Mouse (Mus musculus) forebrain, embryonic 12.5 days (tissue): ENCODE measurements around the gene Rbm34. TPM values are rescaled to one million over a fixed set of nuclear protein-coding genes. Genes with fewer than 3 reads are reported as not detected.
"Not testable (repeated sequence)": the region's sequence is repeated elsewhere in the genome, so short reads cannot be mapped to it uniquely, and the experiment has no call there.

ENCODE experiments used
- ATAC-seq: fragments of 200-750 bp; cut with Nextera tagmentation; 2 replicates; pipeline ENCODE4 v1.8.0; 2017; ENCODE audit warnings: moderate TSS enrichment; ENCODE audit not compliant: low FRiP score
- H3K27ac ChIP-seq: fragments of 300-500 bp; sonication (generic); 2 replicates; pipeline ENCODE4 v1.5.1; 2016; ENCODE audit warnings: mild to moderate bottlenecking
- H3K27me3 ChIP-seq: fragments of 300-500 bp; sonication (generic); 2 replicates; pipeline ENCODE4 v1.6.1; 2016; ENCODE audit warnings: mild to moderate bottlenecking
- H3K36me3 ChIP-seq: fragments of 300-500 bp; sonication (generic); replicated peaks from 2 replicates; pipeline ENCODE4 v1.6.1; 2016; ENCODE audit warnings: mild to moderate bottlenecking
- H3K4me1 ChIP-seq: fragments of 300-500 bp; sonication (generic); 2 replicates; pipeline ENCODE4 v1.6.1; 2016
- H3K4me2 ChIP-seq: fragments of 300-500 bp; sonication (generic); 2 replicates; pipeline ENCODE4 v1.6.1; 2016; ENCODE audit warnings: mild to moderate bottlenecking, moderate library complexity
- H3K4me3 ChIP-seq: fragments of 300-500 bp; sonication (generic); replicated peaks from 2 replicates; pipeline ENCODE4 v1.5.1; 2016; ENCODE audit warnings: mild to moderate bottlenecking
- H3K9ac ChIP-seq: fragments of 300-500 bp; sonication (generic); 2 replicates; pipeline ENCODE4 v1.6.1; 2016; ENCODE audit warnings: mild to moderate bottlenecking
- H3K9me3 ChIP-seq: fragments of 300-500 bp; sonication (generic); 2 replicates; pipeline ENCODE4 v1.6.1; 2016
- WGBS: fragments of 180-500 bp; shearing (Covaris S2); methylation state at CpG from one replicate; pipeline ENCODE4 v1.1.7; 2016; 5-methylcytosine and 5-hydroxymethylcytosine counted together
- polyA plus RNA-seq: library from polyadenylated mRNA; unstranded; fragments of >200 nt; fragmentation: Nextera tagmentation; extraction: Ambion mirVana; gene quantifications from 2 replicates; pipeline ENCODE4 v1.2.1, GENCODE M21; 2016

The Rbm34 gene
- polyA plus RNA-seq, 1 experiment from 2014 or later: 33.0 TPM

GRCm38 (mm10) chr8:126914107-126914490 lies 56.8 kb downstream of the Rbm34 start:
- ATAC-seq, H3K4me2 ChIP-seq, H3K9me3 ChIP-seq, H3K27me3 ChIP-seq, H3K27ac ChIP-seq, H3K9ac ChIP-seq, H3K36me3 ChIP-seq, H3K4me3 ChIP-seq: not testable (repeated sequence)
- H3K4me1 ChIP-seq: peaks cover 15% of the 10 kb centered on the region
- 73% methylated on average over 10 of the region's 10 CpGs for WGBS

DNA sequence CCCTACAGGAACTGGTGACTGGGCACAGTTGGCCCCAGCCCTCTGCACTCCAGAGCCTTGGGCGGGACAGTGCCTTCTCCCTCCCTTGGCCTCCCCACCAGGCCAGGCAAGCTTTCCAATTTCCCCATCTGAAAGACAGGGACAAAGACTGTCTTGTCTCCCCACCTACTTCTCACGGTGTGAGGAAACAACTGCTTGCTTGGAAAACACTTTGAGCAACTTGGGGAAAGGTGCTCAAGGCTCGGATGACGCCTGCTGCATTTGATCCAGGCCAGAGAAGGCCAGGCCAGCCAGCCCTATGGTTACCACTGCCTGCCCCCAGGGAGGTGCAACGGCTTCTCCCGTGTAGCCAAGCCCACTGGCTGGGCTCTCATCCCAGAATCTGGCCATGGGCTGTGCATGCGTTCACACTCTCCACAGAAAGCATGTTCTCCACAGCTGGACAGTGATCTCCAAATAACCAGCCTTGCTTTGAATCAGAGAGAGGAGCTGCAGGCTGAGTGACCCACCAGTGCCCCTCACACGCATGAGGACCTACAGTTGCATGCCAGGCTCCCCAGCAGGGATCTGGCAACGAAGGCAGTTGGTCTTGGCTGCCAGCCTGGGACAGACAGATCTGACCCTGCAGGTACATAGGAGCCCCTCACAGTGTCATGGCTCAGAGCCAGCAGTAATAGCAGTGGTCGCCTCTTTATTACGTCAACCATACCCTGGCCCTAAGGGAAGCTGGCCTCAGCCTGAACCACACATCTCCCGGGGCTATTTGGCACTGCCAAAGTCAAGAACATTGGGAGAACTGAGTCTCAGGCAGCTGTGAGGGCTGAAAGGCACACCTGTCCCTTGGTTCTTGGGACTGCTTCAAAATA lies 57.4 kb downstream of the Rbm34 start:
- H3K27me3 ChIP-seq: no peaks in the 10 kb centered on the region
- H3K36me3 ChIP-seq: no peaks in the 10 kb centered on the region
- no peak overlapping the region for H3K4me3 ChIP-seq
- no peak overlapping the region for H3K27ac ChIP-seq
- H3K9ac ChIP-seq: no peak overlapping the region
- 63% methylated on average over 12 of the region's 12 CpGs for WGBS
- no peaks in the 10 kb centered on the region for H3K9me3 ChIP-seq
- H3K4me1 ChIP-seq: peaks cover 14% of the 10 kb centered on the region
- no peak for ATAC-seq
- H3K4me2 ChIP-seq: no peak overlapping the region

DNA sequence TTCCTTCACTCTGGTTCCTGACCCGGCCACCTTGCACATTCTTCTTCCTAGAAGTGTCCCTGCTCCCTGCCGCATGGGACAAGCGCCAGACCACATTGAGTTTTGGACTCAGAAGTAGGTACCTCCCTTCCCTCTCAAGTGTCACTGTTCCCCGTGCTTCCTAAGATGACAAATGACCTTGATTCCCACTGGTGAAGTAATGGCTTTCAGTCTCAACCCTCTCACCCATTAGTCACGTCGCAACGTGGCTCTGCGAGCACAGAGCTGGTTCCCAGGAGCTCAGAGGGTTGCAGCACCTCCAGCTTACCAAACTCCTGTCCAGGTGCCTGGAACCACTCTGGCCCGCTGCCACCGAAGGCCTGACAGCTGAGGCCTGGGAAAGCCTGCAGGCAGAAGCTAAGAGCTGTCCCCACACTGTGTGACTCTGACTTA lies 61.5 kb downstream of the Rbm34 start:
- no peak for ATAC-seq
- Histone ChIP-seq H3K36me3 (no peaks in the 10 kb centered on the region), H3K4me2 (no peak overlapping the region), H3K9ac (no peak overlapping the region), H3K4me3 (no peak overlapping the region), H3K4me1 (peaks cover 9% of the 10 kb centered on the region), H3K9me3 (no peaks in the 10 kb centered on the region), H3K27ac (no peak overlapping the region), H3K27me3 (no peaks in the 10 kb centered on the region)
- 83% methylated on average over 10 of the region's 10 CpGs for WGBS

GRCm38 (mm10) chr8:126908805-126909204 lies 62.1 kb downstream of the Rbm34 start:
- ATAC-seq: no peak
- no peaks in the 10 kb centered on the region for H3K27me3 ChIP-seq
- 82% methylated on average over 6 of the region's 6 CpGs for WGBS
- no peaks in the 10 kb centered on the region for H3K36me3 ChIP-seq
- no peak overlapping the region for H3K4me3 ChIP-seq
- no peaks in the 10 kb centered on the region for H3K9me3 ChIP-seq
- no peak overlapping the region for H3K27ac ChIP-seq
- no peak overlapping the region for H3K9ac ChIP-seq
- H3K4me2 ChIP-seq: no peak overlapping the region
- H3K4me1 ChIP-seq: peaks cover 6% of the 10 kb centered on the region

DNA sequence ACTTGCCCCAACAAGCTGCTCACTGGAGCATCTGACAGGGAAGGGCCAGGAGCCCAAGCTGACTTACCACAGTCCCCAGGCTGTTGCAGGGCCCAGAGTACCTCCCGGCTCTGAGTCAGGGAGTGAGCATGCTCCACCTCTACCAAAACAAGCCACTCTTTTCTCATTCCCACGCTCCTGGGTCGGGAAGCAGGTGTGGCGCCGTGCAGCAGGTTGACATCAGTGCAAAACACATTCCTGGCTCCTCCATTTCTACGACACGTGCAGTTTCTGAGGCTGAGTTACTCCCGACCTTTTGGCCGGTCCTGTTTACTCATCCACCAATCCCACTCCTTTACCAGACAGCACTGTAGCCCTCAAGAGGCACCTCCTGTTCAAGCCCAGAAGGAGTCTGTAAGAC lies 62.9 kb downstream of the Rbm34 start:
- Histone ChIP-seq H3K4me3 (no peak overlapping the region), H3K4me2 (no peak overlapping the region), H3K36me3 (no peaks in the 10 kb centered on the region), H3K4me1 (no peaks in the 10 kb centered on the region), H3K27me3 (no peaks in the 10 kb centered on the region), H3K27ac (no peak overlapping the region), H3K9ac (no peak overlapping the region), H3K9me3 (no peaks in the 10 kb centered on the region)
- 90% methylated on average over 9 of the region's 9 CpGs for WGBS
- ATAC-seq: no peak

GRCm38 (mm10) chr8:126907374-126907773 lies 63.5 kb downstream of the Rbm34 start:
- Histone ChIP-seq H3K27ac (no peak overlapping the region), H3K4me3 (no peak overlapping the region), H3K36me3 (no peaks in the 10 kb centered on the region), H3K4me2 (no peak overlapping the region), H3K27me3 (no peaks in the 10 kb centered on the region), H3K4me1 (no peaks in the 10 kb centered on the region), H3K9ac (no peak overlapping the region), H3K9me3 (no peaks in the 10 kb centered on the region)
- WGBS: 84% methylated on average over 3 of the region's 3 CpGs
- no peak for ATAC-seq

GRCm38 (mm10) chr8:126905387-126905786 lies 65.5 kb downstream of the Rbm34 start:
- no peaks in the 10 kb centered on the region for H3K27me3 ChIP-seq
- ATAC-seq: no peak
- no peaks in the 10 kb centered on the region for H3K4me1 ChIP-seq
- H3K36me3 ChIP-seq: no peaks in the 10 kb centered on the region
- no peak overlapping the region for H3K4me2 ChIP-seq
- no peaks in the 10 kb centered on the region for H3K9me3 ChIP-seq
- no peak overlapping the region for H3K9ac ChIP-seq
- no peak overlapping the region for H3K4me3 ChIP-seq
- no peak overlapping the region for H3K27ac ChIP-seq
- WGBS: 92% methylated on average over 3 of the region's 3 CpGs

- Histone ChIP-seq H3K4me2 (no peak overlapping the region), H3K9ac (no peak overlapping the region), H3K36me3 (no peaks in the 10 kb centered on the region), H3K27me3 (no peaks in the 10 kb centered on the region), H3K4me3 (no peak overlapping the region), H3K9me3 (no peaks in the 10 kb centered on the region), H3K4me1 (no peaks in the 10 kb centered on the region), H3K27ac (no peak overlapping the region)
- 92% methylated on average over 9 of the region's 9 CpGs for WGBS
- no peak for ATAC-seq
Measured at GRCm38 (mm10) chr8:126903927-126904326, 66.9 kb downstream of the Rbm34 start.

DNA sequence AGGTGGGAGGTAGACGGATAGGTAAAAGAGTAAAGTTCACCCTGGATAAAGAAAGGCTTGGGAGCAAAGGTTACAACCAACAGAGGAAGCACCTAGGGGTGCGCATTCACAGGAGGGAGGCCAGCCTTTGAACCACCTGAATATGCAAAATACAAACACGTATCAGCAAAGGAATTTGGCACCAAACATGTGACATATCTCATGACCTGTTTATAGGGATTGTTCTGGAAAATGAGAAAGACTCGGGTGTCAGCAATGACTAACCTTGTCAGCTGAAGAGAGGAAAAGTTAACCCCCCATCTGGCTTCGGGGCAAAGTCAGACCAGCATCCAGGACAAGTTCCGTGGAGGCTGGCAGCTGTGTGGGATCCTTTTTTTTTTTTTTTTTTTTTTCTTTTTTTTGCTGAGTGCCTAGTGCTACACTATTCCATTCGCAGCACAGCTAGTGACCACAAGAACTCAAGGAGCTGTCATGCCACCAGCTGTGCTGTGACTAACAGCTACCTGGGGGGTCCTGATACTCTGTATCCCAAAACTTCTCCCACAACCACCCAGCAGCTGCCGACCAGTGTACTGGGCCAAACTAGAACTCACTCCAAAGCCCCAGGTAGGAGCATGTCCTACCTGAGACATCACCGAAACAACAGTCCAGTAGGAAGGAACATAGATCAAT lies 67.5 kb downstream of the Rbm34 start:
- H3K27ac ChIP-seq: no peak overlapping the region
- H3K4me1 ChIP-seq: no peaks in the 10 kb centered on the region
- no peak overlapping the region for H3K4me2 ChIP-seq
- no peak overlapping the region for H3K9ac ChIP-seq
- H3K27me3 ChIP-seq: no peaks in the 10 kb centered on the region
- H3K9me3 ChIP-seq: no peaks in the 10 kb centered on the region
- 76% methylated on average over 9 of the region's 9 CpGs for WGBS
- H3K4me3 ChIP-seq: no peak overlapping the region
- H3K36me3 ChIP-seq: no peaks in the 10 kb centered on the region
- ATAC-seq: no peak

- Histone ChIP-seq H3K9ac (no peak overlapping the region), H3K4me2 (no peak overlapping the region), H3K9me3 (no peaks in the 10 kb centered on the region), H3K27ac (no peak overlapping the region), H3K27me3 (no peaks in the 10 kb centered on the region), H3K4me1 (no peaks in the 10 kb centered on the region), H3K36me3 (no peaks in the 10 kb centered on the region), H3K4me3 (no peak overlapping the region)
- 71% methylated on average over 1 of the region's 1 CpGs for WGBS
- ATAC-seq: no peak
Measured at GRCm38 (mm10) chr8:126901612-126902011, 69.3 kb downstream of the Rbm34 start.

- Histone ChIP-seq H3K4me1 (no peaks in the 10 kb centered on the region), H3K27ac (no peak overlapping the region), H3K27me3 (no peaks in the 10 kb centered on the region), H3K4me2 (no peak overlapping the region), H3K9me3 (no peaks in the 10 kb centered on the region), H3K9ac (no peak overlapping the region), H3K4me3 (no peak overlapping the region), H3K36me3 (no peaks in the 10 kb centered on the region)
- no peak for ATAC-seq
- WGBS: 73% methylated on average over 2 of the region's 2 CpGs
Measured at GRCm38 (mm10) chr8:126901049-126901448, 69.8 kb downstream of the Rbm34 start.
